Comparison of ENCODE assay signal across 21 mouse cellular contexts in genomic region chr19:33040991-33041390, GRCm38 (mm10).
A peak's percentile ranks its signal among the peaks of the same experiment; 100 is the strongest.
DNase-seq lines count a peak whose midpoint lies in the region; ATAC-seq and TF ChIP-seq lines count a peak whose summit lies in the region.
"Had no signal": no experiment of that assay in that cellular context is flagged by ENCODE, and none has a peak within 500 bp of the region (broad histone marks: within the 10 kb centered on the region; RNA-seq: fewer than 3 reads in every experiment).

No protein-coding gene starts in this region.

- no peak for TF ChIP-seq CTCF in CH12.LX (conservative IDR thresholded peaks at IDR 0.05 in 1 of 2, IDR thresholded peaks at IDR 0.05 in 1 of 2; ENCODE audit: low read depth in 2 of 2, low read length in 2 of 2)

- peak; percentile 40; the same call in 1 of the 2 replicates for TF ChIP-seq EP300 in CH12.LX (IDR thresholded peaks at IDR 0.05; ENCODE audit: low read length)

- H3K79me2 ChIP-seq in CH12.LX (replicated peaks; ENCODE audit: control insufficient read depth, extremely low read depth, insufficient read depth, poor library complexity, severe bottlenecking) (no peaks in the 10 kb centered on the region), myocyte (ENCODE audit: control insufficient read depth, insufficient read depth) (no peaks in the 10 kb centered on the region)

- intact Hi-C loops in heart, postnatal 10 days (cut with DNase I) = no loop called here

- H3K27me3 ChIP-seq in CH12.LX (replicated peaks) = peaks cover 3% of the 10 kb centered on the region
- H3K27me3 ChIP-seq in myocyte (ENCODE audit: control insufficient read depth, insufficient read depth, insufficient read length) = no peaks in the 10 kb centered on the region
- H3K27me3 ChIP-seq in midbrain, embryonic 11.5 days (ENCODE audit: control insufficient read depth, insufficient read depth, low read length) = no peaks in the 10 kb centered on the region
- H3K27me3 ChIP-seq: embryonic facial prominence, embryonic 12.5 days; forebrain, embryonic 13.5 days; forebrain, embryonic 15.5 days; Patski had no signal

- 0 out of 2 replicates have a peak overlapping the region, but pooled peaks have one; percentile 27 for H3K9ac ChIP-seq in CH12.LX (ENCODE audit: insufficient read depth, low read depth)
- H3K9ac ChIP-seq in midbrain, embryonic 11.5 days (ENCODE audit: low read length) = no peak overlapping the region
- H3K9ac ChIP-seq: embryonic facial prominence, embryonic 12.5 days; forebrain, embryonic 13.5 days; forebrain, embryonic 15.5 days had no signal

- ATAC-seq in midbrain, embryonic 11.5 days (ENCODE audit: low FRiP score) = no peak
- ATAC-seq: activated CD4-positive, CD25-positive, alpha-beta regulatory T cell, adult 4 months; forebrain, embryonic 13.5 days; forebrain, embryonic 15.5 days; Patski had no signal

- in situ Hi-C loops in CH12.LX (cut with MboI; ENCODE audit: low pct_ligation_motif_present, low pct_unique_long_range_greater_than_20kb, low sequenced_read_pairs) = no loop called here

- no peaks in the 10 kb centered on the region for H3K36me3 ChIP-seq in CH12.LX (replicated peaks in 1 of 2; ENCODE audit: control insufficient read depth in 1 of 2, insufficient read depth in 1 of 2, low read length in 1 of 2)
- no peaks in the 10 kb centered on the region for H3K36me3 ChIP-seq in myocyte (ENCODE audit: control insufficient read depth, insufficient read depth)
- no peaks in the 10 kb centered on the region for H3K36me3 ChIP-seq in midbrain, embryonic 11.5 days (ENCODE audit: control insufficient read depth, insufficient read depth, low read length)
- H3K36me3 ChIP-seq: embryonic facial prominence, embryonic 10.5 days; embryonic facial prominence, embryonic 12.5 days; forebrain, embryonic 15.5 days; G1E had no signal

- TF ChIP-seq RAD21 in CH12.LX (IDR thresholded peaks at IDR 0.05; ENCODE audit: low read depth, low read length) = no peak

- no peaks in the 10 kb centered on the region for H3K9me3 ChIP-seq in CH12.LX (replicated peaks; ENCODE audit: low read length)
- no peaks in the 10 kb centered on the region for H3K9me3 ChIP-seq in midbrain, embryonic 11.5 days (ENCODE audit: control insufficient read depth, low read length)
- H3K9me3 ChIP-seq: embryonic facial prominence, embryonic 10.5 days; embryonic facial prominence, embryonic 12.5 days; forebrain, embryonic 13.5 days; forebrain, embryonic 15.5 days; G1E had no signal

- H3K4me2 ChIP-seq in CH12.LX (ENCODE audit: insufficient read depth, low read depth, poor library complexity, severe bottlenecking) (peak overlapping the region; percentile 67), myocyte (ENCODE audit: low read depth) (peak overlapping the region; percentile 24)
- H3K4me2 ChIP-seq in midbrain, embryonic 11.5 days = no peak overlapping the region
- H3K4me2 ChIP-seq: embryonic facial prominence, embryonic 12.5 days; forebrain, embryonic 13.5 days; forebrain, embryonic 15.5 days had no signal

- dilution Hi-C loops in CH12.LX (cut with MboI; ENCODE audit: extremely low pct_ligation_motif_present, extremely low pct_unique_long_range_greater_than_20kb, low sequenced_read_pairs) = no loop called here

- DNase-seq in heart, adult 11 months = peak; percentile 89
- no peak for DNase-seq in heart, postnatal 10 days
- DNase-seq in CH12.LX (ENCODE audit: extremely low read depth) = no peak
- no peak for DNase-seq in testis, postnatal 10 days (ENCODE audit: low spot score)
- no peak for DNase-seq in midbrain, embryonic 11.5 days (ENCODE audit: low spot score, missing footprints)
- DNase-seq: adrenal gland, adult 8-10 months; adrenal gland, postnatal 14 days; adrenal gland, postnatal 36 days; cerebellum, adult 11-12 months; cerebellum, adult 2 months; cerebellum, adult 9-10 months; cerebellum, postnatal 10 days; cerebellum, postnatal 25 days had no signal

- TF ChIP-seq POLR2A in CH12.LX (IDR thresholded peaks at IDR 0.05; ENCODE audit: low read depth, low read length) (no peak), myocyte (IDR thresholded peaks at IDR 0.05; ENCODE audit: insufficient read length, low read depth) (no peak)

- H3K4me3 ChIP-seq in CH12.LX (replicated peaks in 1 of 3; ENCODE audit: low read depth in 2 of 3, low read length in 2 of 3, poor library complexity in 1 of 3) = no peak overlapping the region
- H3K4me3 ChIP-seq in myocyte = no peak overlapping the region
- H3K4me3 ChIP-seq in midbrain, embryonic 11.5 days (ENCODE audit: low read depth, low read length) = no peak overlapping the region
- H3K4me3 ChIP-seq: embryonic facial prominence, embryonic 10.5 days; embryonic facial prominence, embryonic 12.5 days; forebrain, embryonic 13.5 days; forebrain, embryonic 15.5 days had no signal

- H3K4me1 ChIP-seq in CH12.LX (ENCODE audit: control insufficient read depth in 1 of 2, insufficient read depth in 2 of 2) = peaks cover 15 to 52% of the 10 kb centered on the region in 2 experiments
- peaks cover 5% of the 10 kb centered on the region; the same call in 1 of the 2 replicates for H3K4me1 ChIP-seq in midbrain, embryonic 11.5 days (ENCODE audit: control insufficient read depth, insufficient read depth, low read length)
- H3K4me1 ChIP-seq: forebrain, embryonic 13.5 days; forebrain, embryonic 15.5 days had no signal

- 70% methylated on average over 6 of the region's 6 CpGs for whole genome bisulfite sequencing in midbrain, embryonic 11.5 days

- no peak overlapping the region for H3K27ac ChIP-seq in CH12.LX (ENCODE audit: insufficient read depth, low read depth)
- no peak overlapping the region for H3K27ac ChIP-seq in midbrain, embryonic 11.5 days (ENCODE audit: low read depth, low read length)
- H3K27ac ChIP-seq: embryonic facial prominence, embryonic 10.5 days; embryonic facial prominence, embryonic 12.5 days; forebrain, embryonic 13.5 days; forebrain, embryonic 15.5 days had no signal

- H3ac ChIP-seq in myocyte (ENCODE audit: control insufficient read depth, insufficient read length) = no peak overlapping the region

TF ChIP-seq in CH12.LX, 34 proteins besides CTCF, POLR2A, EP300 and RAD21:
- TF ChIP-seq IRF4 (IDR thresholded peaks at IDR 0.05; ENCODE audit: low read depth, low read length) (peak; percentile 50; the same call in 1 of the 2 replicates), JUND (conservative IDR thresholded peaks at IDR 0.05; ENCODE audit: low read depth, low read length) (no peak)

TF ChIP-seq in myocyte, 11 proteins besides CTCF, POLR2A, EP300 and RAD21:
- TF ChIP-seq TCF12 (IDR thresholded peaks at IDR 0.05; ENCODE audit: insufficient read depth, poor library complexity, severe bottlenecking) (no peak), E2F4 (IDR thresholded peaks at IDR 0.05; ENCODE audit: insufficient read depth) (no peak), REST (IDR thresholded peaks at IDR 0.05; ENCODE audit: insufficient read depth, insufficient read length) (no peak), CEBPB (IDR thresholded peaks at IDR 0.05; ENCODE audit: insufficient read depth, poor library complexity, severe bottlenecking) (no peak), MYOG (IDR thresholded peaks at IDR 0.05; ENCODE audit: control insufficient read depth in 1 of 3, insufficient read depth in 1 of 3, insufficient read length in 2 of 3, low read depth in 2 of 3) (no peak), MYOD1 (IDR thresholded peaks at IDR 0.05; ENCODE audit: control insufficient read depth in 1 of 3, insufficient read length in 2 of 3, low read depth in 2 of 3) (no peak), USF1 (IDR thresholded peaks at IDR 0.05; ENCODE audit: low read depth) (no peak), MAX (IDR thresholded peaks at IDR 0.05; ENCODE audit: low read depth) (no peak), POLR2AphosphoS2 (IDR thresholded peaks at IDR 0.05; ENCODE audit: insufficient read length, low read depth) (no peak), SRF (IDR thresholded peaks at IDR 0.05; ENCODE audit: control insufficient read depth, insufficient read length, low read depth) (no peak), TCF3 (IDR thresholded peaks at IDR 0.05; ENCODE audit: insufficient read length, low read depth) (no peak)
